Mouse (Mus musculus): ENCODE data around the gene Fktn.

DNA sequence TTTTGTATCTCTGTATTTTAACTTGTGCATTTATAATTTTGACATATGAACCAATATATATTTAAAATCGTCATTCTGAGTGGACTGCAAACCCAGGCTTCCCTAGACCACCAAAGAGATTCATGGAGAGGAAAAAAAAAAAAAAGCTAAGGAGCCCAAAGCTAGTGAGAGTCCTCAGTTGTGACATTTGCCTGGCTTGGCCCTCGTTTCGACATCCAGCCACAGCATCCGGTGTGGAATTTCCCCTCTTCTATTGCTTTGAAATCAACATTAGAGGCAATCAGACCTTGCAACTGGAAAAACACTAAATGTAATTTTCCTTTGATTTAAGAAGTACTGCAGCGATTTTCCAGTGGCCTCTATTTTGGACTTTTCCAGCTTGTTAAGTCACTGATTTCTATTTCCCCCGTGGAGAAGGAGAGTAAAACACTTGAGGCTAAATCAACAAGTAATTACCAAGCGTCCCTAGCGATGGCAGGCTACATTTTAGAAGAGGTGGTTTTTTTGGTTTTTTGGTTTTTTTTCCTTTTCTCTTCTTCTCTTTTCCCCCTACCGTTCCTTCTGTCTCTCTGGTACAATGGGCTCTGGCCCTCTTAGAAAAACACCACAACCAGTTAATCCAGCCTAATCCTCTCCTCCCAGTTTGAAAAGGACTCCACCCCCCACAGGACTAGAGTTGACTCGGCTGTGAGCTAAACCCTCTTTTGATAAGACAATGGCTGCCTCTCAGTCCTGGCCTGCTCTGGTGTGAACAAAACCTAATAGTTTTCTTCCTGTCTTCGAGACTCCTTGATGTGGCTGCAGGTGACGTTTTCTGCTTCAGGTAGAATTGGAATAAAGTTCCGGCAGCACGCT lies 68.6 kb downstream of the Fktn start:
- TF ChIP-seq POLR2A (IDR thresholded peaks at IDR 0.05; ENCODE audit: extremely low read depth, insufficient read depth, low read length) = no peak
- TF ChIP-seq CTCF (IDR thresholded peaks at IDR 0.05; ENCODE audit: extremely low read depth, insufficient read depth, low read length) = no peak
